Comparison of ENCODE assay signal across 8 mouse cellular contexts in genomic region chr1:172247679-172248078, GRCm38 (mm10). TPM values are rescaled to one million over a fixed set of nuclear protein-coding genes. Genes with fewer than 3 reads are reported as not detected.
DNase-seq lines count a peak whose midpoint lies in the region; ATAC-seq and TF ChIP-seq lines count a peak whose summit lies in the region.

No protein-coding gene starts in this region.

- peak; percentile 71; the same call in 1 of the 2 replicates for ATAC-seq in heart, postnatal 0 days (ENCODE audit: insufficient read depth, low read depth)
- ATAC-seq in limb, embryonic 14.5 days (ENCODE audit: low FRiP score, low read depth) = peak; percentile 72

- no peaks in the 10 kb centered on the region for H3K9me3 ChIP-seq in heart, postnatal 0 days (replicated peaks; ENCODE audit: control insufficient read depth, low read length)
- no peaks in the 10 kb centered on the region for H3K9me3 ChIP-seq in limb, embryonic 14.5 days (ENCODE audit: control insufficient read depth, low read length)

- no peak overlapping the region for H3K9ac ChIP-seq in heart, postnatal 0 days (replicated peaks; ENCODE audit: low read depth, low read length)
- H3K9ac ChIP-seq in limb, embryonic 14.5 days (ENCODE audit: low read depth, low read length, severe bottlenecking) = no peak overlapping the region

- peak; percentile 39 for DNase-seq in adrenal gland, postnatal 14 days
- no peak for DNase-seq in adrenal gland, postnatal 4 days (ENCODE audit: low spot score in 2 of 2)
- DNase-seq in urinary bladder, postnatal 14 days (ENCODE audit: low spot score) = peak; percentile 10
- no peak for DNase-seq in urinary bladder, postnatal 25 days (ENCODE audit: low spot score)
- DNase-seq in heart, postnatal 0 days (ENCODE audit: low spot score) = peak; percentile 47
- DNase-seq in limb, embryonic 14.5 days (ENCODE audit: low spot score) = peak; percentile 39
- DNase-seq in retina, postnatal 1 day = peak; percentile 66
- DNase-seq in frontal cortex, postnatal 14 days (ENCODE audit: low spot score in 2 of 2) = no peak

- no peak for TF ChIP-seq POLR2A in limb, embryonic 14.5 days (IDR thresholded peaks at IDR 0.05; ENCODE audit: borderline replicate concordance, extremely low read depth, insufficient read depth, insufficient read length)

- peak; percentile 71 for TF ChIP-seq CTCF in heart, postnatal 0 days (IDR thresholded peaks at IDR 0.05; ENCODE audit: low read depth)

- peaks cover 14% of the 10 kb centered on the region for H3K4me1 ChIP-seq in heart, postnatal 0 days (ENCODE audit: control insufficient read depth, insufficient read depth)
- H3K4me1 ChIP-seq in limb, embryonic 14.5 days (ENCODE audit: control insufficient read depth, insufficient read depth, low read length) = 0 out of 2 replicates have a peak, but pooled peaks cover 2% of the 10 kb centered on the region

- WGBS in heart, postnatal 0 days = 24% methylated on average over 2 of the region's 2 CpGs
- WGBS in limb, embryonic 14.5 days = 45% methylated on average over 2 of the region's 2 CpGs

- no peak for TF ChIP-seq EP300 in heart, postnatal 0 days (IDR thresholded peaks at IDR 0.05; ENCODE audit: low read depth)

- no peaks in the 10 kb centered on the region for H3K36me3 ChIP-seq in heart, postnatal 0 days (replicated peaks; ENCODE audit: control insufficient read depth, insufficient read depth, low read length)
- H3K36me3 ChIP-seq in limb, embryonic 14.5 days (ENCODE audit: control insufficient read depth, insufficient read depth, low read length) = no peaks in the 10 kb centered on the region

- no peak overlapping the region for H3K27ac ChIP-seq in heart, postnatal 0 days (ENCODE audit: low read depth)
- H3K27ac ChIP-seq in limb, embryonic 14.5 days (replicated peaks; ENCODE audit: low read depth, low read length) = no peak overlapping the region

- no peak overlapping the region for H3K4me3 ChIP-seq in heart, postnatal 0 days (ENCODE audit: low read depth, low read length)
- H3K4me3 ChIP-seq in limb, embryonic 14.5 days (replicated peaks; ENCODE audit: low read length) = no peak overlapping the region

- H3K4me2 ChIP-seq in heart, postnatal 0 days (ENCODE audit: low read depth, low read length) = no peak overlapping the region
- H3K4me2 ChIP-seq in limb, embryonic 14.5 days (replicated peaks; ENCODE audit: low read depth, low read length, severe bottlenecking) = no peak overlapping the region

- H3K27me3 ChIP-seq in heart, postnatal 0 days (ENCODE audit: control insufficient read depth, insufficient read depth, low read length) = no peaks in the 10 kb centered on the region; the same call in 1 of the 2 replicates
- peaks cover 13% of the 10 kb centered on the region for H3K27me3 ChIP-seq in limb, embryonic 14.5 days (ENCODE audit: control insufficient read depth, insufficient read depth, low read length)

RNA-seq across cellular contexts. Expression of gene Atp1a4, which starts 10.5 kb away (rescaled TPM):
- total RNA-seq in adrenal gland, postnatal 14 days (2021) = 0.22 and 0.41 TPM in 2 replicates
- under 1 TPM; 0.39 to 0.45 TPM for total RNA-seq in adrenal gland, postnatal 4 days (2021)
- total RNA-seq in heart, postnatal 0 days (2014; rRNA removed; ENCODE audit: low replicate concordance) = not detected in 2 replicates
- polyA plus RNA-seq in heart, postnatal 0 days (2015; fragmentation: Nextera tagmentation; extraction: Ambion mirVana) = 0.07 TPM in 2 replicates
- 0.03 TPM in 1 of 2 replicates, not detected in the other for polyA plus RNA-seq in limb, embryonic 14.5 days (2012; rRNA removed)
- polyA plus RNA-seq in limb, embryonic 14.5 days (2014; fragmentation: Nextera tagmentation; extraction: Ambion mirVana) = not detected in 2 replicates

RNA-seq across cellular contexts. Expression of gene Igsf8, which starts 13.8 kb away (rescaled TPM):
- 23.9 and 26.1 TPM in 2 replicates for total RNA-seq in adrenal gland, postnatal 14 days (2021)
- 10 to 100 TPM; 45.3 to 55.6 TPM for total RNA-seq in adrenal gland, postnatal 4 days (2021)
- 22.1 and 30.8 TPM in 2 replicates for total RNA-seq in heart, postnatal 0 days (2014; rRNA removed; ENCODE audit: low replicate concordance)
- polyA plus RNA-seq in heart, postnatal 0 days (2015; fragmentation: Nextera tagmentation; extraction: Ambion mirVana) = 11.4 and 12.6 TPM in 2 replicates
- 71.4 and 86.4 TPM in 2 replicates for polyA plus RNA-seq in limb, embryonic 14.5 days (2012; rRNA removed)
- polyA plus RNA-seq in limb, embryonic 14.5 days (2014; fragmentation: Nextera tagmentation; extraction: Ambion mirVana) = 49.8 and 50.1 TPM in 2 replicates

RNA-seq across cellular contexts. Expression of gene Casq1, which starts 28.0 kb away (rescaled TPM):
- 0.48 and 1.8 TPM in 2 replicates for total RNA-seq in adrenal gland, postnatal 14 days (2021)
- 10 to 100 TPM; 15.7 to 51.9 TPM for total RNA-seq in adrenal gland, postnatal 4 days (2021)
- 61.2 and 68.0 TPM in 2 replicates for total RNA-seq in heart, postnatal 0 days (2014; rRNA removed; ENCODE audit: low replicate concordance)
- 60.3 and 65.0 TPM in 2 replicates for polyA plus RNA-seq in heart, postnatal 0 days (2015; fragmentation: Nextera tagmentation; extraction: Ambion mirVana)
- 13.3 and 17.8 TPM in 2 replicates for polyA plus RNA-seq in limb, embryonic 14.5 days (2012; rRNA removed)
- polyA plus RNA-seq in limb, embryonic 14.5 days (2014; fragmentation: Nextera tagmentation; extraction: Ambion mirVana) = 11.3 and 14.9 TPM in 2 replicates

RNA-seq across cellular contexts. Expression of gene Pea15a, which starts 41.1 kb away (rescaled TPM):
- 61.5 and 63.2 TPM in 2 replicates for total RNA-seq in adrenal gland, postnatal 14 days (2021)
- total RNA-seq in adrenal gland, postnatal 4 days (2021) = 10 to 100 TPM; 92.5 to 94.7 TPM
- total RNA-seq in heart, postnatal 0 days (2014; rRNA removed; ENCODE audit: low replicate concordance) = 78.3 and 105 TPM in 2 replicates
- polyA plus RNA-seq in heart, postnatal 0 days (2015; fragmentation: Nextera tagmentation; extraction: Ambion mirVana) = 99.2 and 99.3 TPM in 2 replicates
- polyA plus RNA-seq in limb, embryonic 14.5 days (2012; rRNA removed) = 106 and 108 TPM in 2 replicates
- 119 and 122 TPM in 2 replicates for polyA plus RNA-seq in limb, embryonic 14.5 days (2014; fragmentation: Nextera tagmentation; extraction: Ambion mirVana)

RNA-seq across cellular contexts. Expression of gene Atp1a2, which starts 50.2 kb away (rescaled TPM):
- total RNA-seq in adrenal gland, postnatal 14 days (2021) = 315 and 342 TPM in 2 replicates
- 10 to 100 TPM; 50.9 to 70.2 TPM for total RNA-seq in adrenal gland, postnatal 4 days (2021)
- total RNA-seq in heart, postnatal 0 days (2014; rRNA removed; ENCODE audit: low replicate concordance) = 130 and 131 TPM in 2 replicates
- 27.1 and 29.0 TPM in 2 replicates for polyA plus RNA-seq in heart, postnatal 0 days (2015; fragmentation: Nextera tagmentation; extraction: Ambion mirVana)
- 11.3 and 13.5 TPM in 2 replicates for polyA plus RNA-seq in limb, embryonic 14.5 days (2012; rRNA removed)
- 1.7 and 1.8 TPM in 2 replicates for polyA plus RNA-seq in limb, embryonic 14.5 days (2014; fragmentation: Nextera tagmentation; extraction: Ambion mirVana)

Comparison
In these comparisons a context has a peak if more than half of its experiments do, and no peak if none do; other contexts are left out.
1. DNase-seq: peak in adrenal gland, postnatal 14 days (single experiment), urinary bladder, postnatal 14 days (single experiment), heart, postnatal 0 days (single experiment), limb, embryonic 14.5 days (single experiment) and retina, postnatal 1 day (single experiment); none in adrenal gland, postnatal 4 days (0 of 2), urinary bladder, postnatal 25 days (single experiment) and frontal cortex, postnatal 14 days (0 of 2).